Mouse (Mus musculus) heart, adult 11 months (tissue): ENCODE results near the gene Mapk8ip1.

Source experiments
- DNase-seq: peaks from one replicate; pipeline ENCODE4 v3.0.0; 2022

Gene Mapk8ip1

GRCm38 (mm10) chr2:92390206-92390930 is 10.7 kb downstream of the Mapk8ip1 start:
- DNase-seq: peak; percentile 94

GRCm38 (mm10) chr2:92389645-92390044 is 11.4 kb downstream of the Mapk8ip1 start:
- DNase-seq: no peak

- peak; percentile 99 for DNase-seq
Observed at GRCm38 (mm10) chr2:92388891-92389641, 12.0 kb downstream of the Mapk8ip1 start.

- peak; percentile 94 for DNase-seq
Observed at GRCm38 (mm10) chr2:92388081-92388517, 13.0 kb downstream of the Mapk8ip1 start.

- peak; percentile 91 for DNase-seq
Observed at GRCm38 (mm10) chr2:92387646-92388045, 13.4 kb downstream of the Mapk8ip1 start.

- peak; percentile 92 for DNase-seq
Observed at GRCm38 (mm10) chr2:92386821-92387570, 14.1 kb downstream of the Mapk8ip1 start.

- DNase-seq: peak; percentile 92
Observed at GRCm38 (mm10) chr2:92385113-92386051, 15.7 kb downstream of the Mapk8ip1 start.

- DNase-seq: no peak
Observed at GRCm38 (mm10) chr2:92384101-92384500, 17.0 kb downstream of the Mapk8ip1 start.

DNA sequence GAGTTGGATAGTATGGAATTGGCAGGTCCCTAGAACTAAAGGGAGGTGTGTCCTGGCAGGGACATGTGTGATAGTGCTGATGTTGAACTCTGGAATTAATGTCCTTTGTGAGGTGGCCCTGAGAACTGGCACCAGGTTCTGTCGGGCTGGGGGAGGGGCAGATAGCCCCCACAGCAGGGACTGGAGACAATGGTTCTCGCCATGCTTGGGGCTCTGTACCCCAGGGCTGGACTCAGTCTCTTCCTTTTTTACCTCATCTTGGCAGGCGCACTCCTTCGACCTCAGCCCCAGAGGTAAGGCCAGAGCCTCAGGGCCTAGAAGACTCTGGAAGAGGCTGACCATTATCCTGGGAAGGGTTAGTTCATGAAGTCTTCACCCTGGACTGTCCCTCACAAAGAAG is 18.3 kb downstream of the Mapk8ip1 start:
- DNase-seq: peak; percentile 86

GRCm38 (mm10) chr2:92381901-92382588 is 19.0 kb downstream of the Mapk8ip1 start, which contains the start of gene 1700029I15Rik:
Gene 1700029I15Rik (plus strand): TSS chr2:92382538.
- peak; percentile 86 for DNase-seq

GRCm38 (mm10) chr2:92381161-92381560 is 19.9 kb downstream of the Mapk8ip1 start:
- DNase-seq: peak; percentile 88

GRCm38 (mm10) chr2:92380495-92381050 is 20.5 kb downstream of the Mapk8ip1 start:
- peak; percentile 90 for DNase-seq

- peak; percentile 94 for DNase-seq
Observed at GRCm38 (mm10) chr2:92379783-92380494, 21.1 kb downstream of the Mapk8ip1 start.

DNA sequence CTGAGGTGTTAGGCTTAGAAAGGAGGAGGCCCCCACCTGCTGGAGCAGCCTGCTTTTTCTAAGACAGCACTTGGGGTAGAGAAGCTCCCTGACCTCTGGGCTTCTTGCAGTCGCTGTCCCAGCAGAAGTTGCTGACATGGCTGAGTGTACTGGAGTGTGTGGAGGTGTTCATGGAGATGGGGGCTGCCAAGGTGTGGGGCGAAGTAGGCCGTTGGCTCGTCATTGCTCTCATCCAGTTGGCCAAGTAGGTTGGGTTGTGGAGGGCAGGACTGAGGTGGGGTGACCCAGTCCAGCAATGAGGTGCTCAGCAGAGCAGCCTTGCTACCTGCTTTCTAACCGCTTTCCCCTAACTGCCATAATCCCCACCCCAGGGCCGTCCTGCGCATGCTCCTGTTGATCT is 23.7 kb downstream of the Mapk8ip1 start:
- DNase-seq: peak; percentile 91

GRCm38 (mm10) chr2:92376300-92376699 is 24.8 kb downstream of the Mapk8ip1 start:
- DNase-seq: peak; percentile 91

GRCm38 (mm10) chr2:92375788-92376187 is 25.3 kb downstream of the Mapk8ip1 start:
- DNase-seq: no peak

GRCm38 (mm10) chr2:92375099-92375623 is 25.9 kb downstream of the Mapk8ip1 start:
- peak; percentile 100 for DNase-seq

DNA sequence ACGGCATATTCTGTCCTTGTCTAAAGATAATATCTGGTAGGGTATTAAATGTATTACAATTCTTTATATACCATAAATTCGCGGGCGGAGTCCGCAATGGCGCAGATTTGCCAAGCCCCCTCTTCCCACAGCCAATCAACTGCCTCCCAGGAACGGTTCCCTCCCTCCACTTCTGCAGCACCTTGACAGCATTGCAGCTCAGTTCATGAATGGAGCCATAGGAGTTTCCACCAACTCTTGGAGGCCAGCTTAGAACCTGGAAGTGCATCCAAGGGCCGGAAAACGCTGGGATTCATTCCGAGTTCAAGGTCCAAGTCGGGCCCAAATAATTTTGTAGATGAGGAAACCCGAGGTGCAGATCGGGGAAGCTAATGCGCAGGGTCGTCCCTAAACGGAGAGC is 26.5 kb downstream of the Mapk8ip1 start, which contains the start of the genes Pex16 and Large2:
Pex16 (plus strand) TSS at position 163 of the 400 bp plus-strand sequence.
Large2 (minus strand) TSS at position 356 of the 400 bp plus-strand sequence.
- peak; percentile 96 for DNase-seq

DNA sequence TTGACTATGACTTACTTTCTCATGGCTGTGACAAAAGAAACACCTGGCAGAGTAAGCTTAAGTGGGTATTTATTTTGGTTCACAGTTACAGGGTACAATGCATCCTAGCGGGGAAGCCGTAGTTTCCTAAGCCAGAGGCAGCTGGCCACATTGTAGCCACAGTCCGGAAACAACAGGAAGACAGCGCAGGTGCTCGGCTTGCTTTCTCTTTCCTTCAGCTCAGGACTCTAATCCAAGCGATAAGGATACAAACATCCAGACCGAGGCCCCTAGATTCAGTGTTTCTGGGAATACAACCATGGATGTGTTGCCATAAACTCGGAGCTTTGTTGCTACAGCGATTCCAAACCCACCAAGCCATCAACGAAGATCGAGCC is 27.6 kb downstream of the Mapk8ip1 start:
- DNase-seq: peak; percentile 92
